Mouse (Mus musculus): Measurements from ENCODE around the gene Xrn1. TPM values are rescaled to one million over a fixed set of nuclear protein-coding genes. Genes with fewer than 3 reads are reported as not detected.
A peak's percentile ranks its signal among the peaks of the same experiment; 100 is the strongest.
"Not testable (repeated sequence)": the region's sequence is repeated elsewhere in the genome, so short reads cannot be mapped to it uniquely, and the experiment has no call there.

Xrn1 gene
- total RNA-seq (2021): 10 to 100 TPM; 18.2 to 26.2 TPM
- long read RNA-seq, experiment 1, full-length matches to known transcripts: 1 of 7 reads
- long read RNA-seq, experiment 1, partial matches to known transcripts: 3 of 7 reads
- long read RNA-seq, experiment 1, other reads (novel, unspliced or antisense): 3 of 7 reads
- long read RNA-seq, experiment 2, full-length matches to known transcripts: 1 of 3 reads
- long read RNA-seq, experiment 2, partial matches to known transcripts: 1 of 3 reads
- long read RNA-seq, experiment 2, other reads (novel, unspliced or antisense): 1 of 3 reads

DNA sequence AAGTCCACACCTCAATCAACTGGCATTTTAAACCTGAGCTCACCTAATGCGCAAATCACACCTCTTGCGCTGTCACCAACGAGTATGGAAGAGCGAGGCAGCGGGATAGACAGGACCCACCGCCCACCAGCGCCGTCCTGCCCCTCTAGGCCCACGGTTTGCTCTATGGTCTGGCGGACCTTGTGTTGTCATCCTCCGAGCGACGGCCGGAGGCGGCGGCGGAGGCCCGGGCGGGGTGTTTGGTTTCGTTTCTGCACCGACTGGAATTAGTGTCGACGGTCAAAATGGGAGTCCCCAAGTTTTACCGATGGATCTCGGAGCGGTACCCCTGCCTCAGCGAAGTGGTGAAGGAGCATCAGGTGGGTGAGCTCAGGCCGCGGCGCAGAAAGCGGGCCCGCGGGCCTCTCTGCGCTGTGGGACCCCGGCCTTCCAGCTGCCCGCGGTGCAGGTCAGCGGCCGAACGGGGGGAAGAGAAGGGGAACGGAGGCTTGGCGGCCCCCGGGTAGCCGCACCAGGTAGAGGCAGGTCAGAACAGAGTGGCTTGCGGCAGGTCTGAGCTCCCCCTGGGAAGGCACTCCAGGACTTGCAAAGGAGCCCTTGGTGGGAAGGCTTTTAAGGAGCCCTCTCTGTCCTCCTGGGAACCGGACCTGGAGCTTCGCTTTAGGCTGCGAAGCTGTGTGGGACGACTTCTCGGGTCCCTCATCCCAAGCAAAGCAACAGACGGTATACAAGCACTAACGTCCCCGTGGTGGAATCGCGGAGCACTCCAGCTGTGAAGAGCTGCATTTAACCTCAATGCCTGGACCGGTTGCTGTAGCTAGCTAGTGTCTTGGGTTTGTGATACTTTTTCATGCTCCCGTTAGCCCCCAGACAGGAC, at the start of gene Xrn1:
TSS of gene Xrn1 (plus strand) at position 176 of the 877 bp plus-strand sequence.
- peak; percentile 96 for DNase-seq

DNA sequence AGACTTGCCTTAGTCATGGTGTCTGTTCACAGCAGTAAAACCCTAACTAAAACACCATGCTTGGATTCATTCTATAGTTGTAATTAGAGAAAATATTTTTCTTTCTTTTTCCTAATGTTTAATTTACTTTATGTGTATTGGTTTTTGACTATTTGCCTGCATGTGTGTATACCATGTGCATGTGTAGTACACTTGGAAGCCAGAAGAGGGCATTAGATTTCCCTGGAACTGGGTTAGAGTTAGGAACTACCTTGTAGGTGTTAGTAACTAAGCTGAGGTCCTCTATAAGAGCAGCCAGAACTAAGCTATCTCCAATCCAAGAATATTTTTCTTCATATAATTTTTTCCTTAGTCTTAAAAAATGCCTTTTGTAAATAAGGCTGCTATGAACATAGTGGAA, 21.7 kb upstream of the Xrn1 start:
- no peak for DNase-seq

DNA sequence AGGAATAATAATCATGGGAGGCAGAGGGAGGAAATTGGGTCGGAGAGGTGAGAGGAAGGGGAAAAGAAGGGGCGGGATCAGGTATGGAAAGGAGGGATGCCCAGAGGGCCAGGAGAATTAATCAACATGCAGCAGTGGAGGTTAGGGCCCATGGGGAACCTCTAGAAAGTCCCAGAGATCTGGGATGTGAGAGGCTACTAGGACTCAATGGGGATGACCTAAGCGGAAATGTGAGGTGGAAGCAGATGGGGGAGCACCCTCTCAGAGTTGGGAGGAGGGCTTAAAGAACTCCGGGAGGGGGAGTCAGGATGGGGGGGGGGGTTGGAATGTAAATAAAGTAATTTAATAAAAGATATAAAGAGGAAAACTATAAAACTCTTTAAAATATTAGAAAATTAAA, 902 bp upstream of the Xrn1 start:
- DNase-seq: no peak

DNA sequence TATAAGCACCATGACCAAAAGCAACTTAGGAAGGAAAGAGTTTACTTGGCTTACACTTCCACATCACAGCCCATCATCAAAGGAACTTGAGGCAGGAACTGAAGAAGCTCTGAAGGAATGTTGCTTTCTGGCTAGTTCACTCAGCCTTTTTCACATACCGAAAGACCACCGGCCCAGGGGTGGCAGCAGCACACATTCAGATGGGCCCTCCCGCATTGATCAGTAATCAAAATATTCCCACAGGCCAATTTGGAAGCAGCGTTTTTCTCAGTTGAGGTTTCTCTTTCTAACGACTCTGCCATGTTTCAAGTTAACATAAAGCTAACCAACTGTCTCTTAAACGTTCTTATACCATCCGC, 355 bp upstream of the Xrn1 start:
- no peak for DNase-seq

DNA sequence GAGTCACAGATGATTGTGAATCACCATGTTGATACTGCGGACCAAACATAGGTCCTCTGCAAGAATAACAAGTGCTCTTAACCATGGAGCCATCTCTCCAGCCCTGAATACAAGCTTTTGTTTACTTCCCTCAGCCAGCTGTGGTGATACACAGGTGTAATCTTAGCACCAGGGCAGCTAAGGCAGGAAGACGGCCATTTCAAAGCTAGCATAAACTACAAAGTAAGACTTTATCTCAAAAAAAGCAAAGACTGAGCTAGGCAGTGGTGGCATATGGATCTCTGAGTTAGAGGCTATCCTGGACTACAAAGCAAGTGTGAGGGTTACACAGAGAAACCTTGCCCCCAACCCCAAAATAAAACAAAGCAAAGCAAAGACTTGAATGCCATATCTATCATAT, 3.1 kb downstream of the Xrn1 start:
- no peak for DNase-seq

DNA sequence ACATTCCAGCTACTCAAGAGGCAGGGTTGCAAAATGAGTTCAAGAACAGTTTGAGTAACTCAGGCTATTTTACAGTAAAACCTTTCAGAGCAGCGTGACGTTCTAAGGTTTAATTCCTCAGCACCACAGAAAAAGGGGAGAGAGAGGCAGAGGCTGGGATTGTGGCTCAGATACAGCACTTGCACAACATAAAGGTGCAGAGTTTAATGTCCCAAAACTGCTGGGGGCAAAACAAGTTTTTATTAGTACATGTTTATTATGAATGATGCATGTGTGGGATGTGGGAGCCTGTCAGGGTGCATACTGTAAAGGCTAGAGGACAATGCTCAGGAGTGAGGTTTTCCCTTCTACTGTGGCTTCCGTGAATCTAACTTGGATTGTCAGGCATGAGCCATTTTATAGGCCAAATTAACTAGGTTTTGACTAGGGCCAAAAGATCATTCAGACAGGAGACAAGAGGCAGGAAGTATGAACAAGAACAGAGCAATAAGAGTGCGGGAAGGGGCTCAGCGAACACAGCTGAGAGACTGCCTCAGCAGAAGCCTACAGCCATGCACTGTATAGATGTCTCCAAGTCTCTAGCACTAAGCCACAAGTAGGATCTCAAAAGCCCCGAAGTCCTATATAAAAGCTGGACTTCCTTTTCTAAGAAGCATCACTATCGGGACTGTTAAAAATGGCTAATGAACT, 3.6 kb downstream of the Xrn1 start:
- DNase-seq: no peak

DNA sequence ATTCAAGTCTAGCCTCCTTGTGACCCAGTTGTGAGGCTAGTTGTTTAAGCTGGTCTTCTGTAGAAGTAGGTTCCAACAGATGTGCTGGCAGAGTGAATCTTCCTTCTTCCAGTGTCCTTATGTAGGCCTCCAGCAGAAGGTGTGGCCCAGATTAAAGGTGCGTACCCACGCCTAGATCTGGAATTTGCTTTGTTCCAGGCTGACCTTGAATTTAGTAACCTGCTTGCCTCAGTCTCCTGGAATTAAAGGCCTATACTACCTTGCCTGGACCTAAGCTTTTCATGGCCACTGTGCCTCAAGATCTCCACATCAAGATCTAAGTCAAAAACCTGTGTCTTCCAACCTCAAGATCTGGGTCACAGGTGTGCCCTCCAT, 4.2 kb downstream of the Xrn1 start:
- DNase-seq: not testable (repeated sequence)

DNA sequence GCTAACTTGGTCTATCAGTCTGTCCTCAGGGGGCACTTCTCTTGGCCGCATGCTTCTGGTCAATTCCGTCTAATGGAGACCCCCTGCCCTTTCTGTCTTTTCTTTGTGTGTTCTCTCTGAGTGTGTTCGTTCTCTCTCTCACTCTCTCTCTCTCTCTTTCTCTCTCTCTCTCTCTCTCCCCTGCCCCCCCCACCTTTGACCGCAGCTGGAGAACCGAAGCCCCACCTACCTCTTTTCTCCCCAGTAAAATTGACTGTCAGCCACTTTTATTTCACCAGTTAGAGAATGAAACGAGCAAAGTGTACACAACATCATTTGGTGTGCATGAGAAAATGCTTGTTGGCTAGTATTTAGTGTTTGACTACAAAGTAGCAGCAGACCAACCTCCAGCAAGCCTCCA, 4.7 kb downstream of the Xrn1 start:
- DNase-seq: no peak

DNA sequence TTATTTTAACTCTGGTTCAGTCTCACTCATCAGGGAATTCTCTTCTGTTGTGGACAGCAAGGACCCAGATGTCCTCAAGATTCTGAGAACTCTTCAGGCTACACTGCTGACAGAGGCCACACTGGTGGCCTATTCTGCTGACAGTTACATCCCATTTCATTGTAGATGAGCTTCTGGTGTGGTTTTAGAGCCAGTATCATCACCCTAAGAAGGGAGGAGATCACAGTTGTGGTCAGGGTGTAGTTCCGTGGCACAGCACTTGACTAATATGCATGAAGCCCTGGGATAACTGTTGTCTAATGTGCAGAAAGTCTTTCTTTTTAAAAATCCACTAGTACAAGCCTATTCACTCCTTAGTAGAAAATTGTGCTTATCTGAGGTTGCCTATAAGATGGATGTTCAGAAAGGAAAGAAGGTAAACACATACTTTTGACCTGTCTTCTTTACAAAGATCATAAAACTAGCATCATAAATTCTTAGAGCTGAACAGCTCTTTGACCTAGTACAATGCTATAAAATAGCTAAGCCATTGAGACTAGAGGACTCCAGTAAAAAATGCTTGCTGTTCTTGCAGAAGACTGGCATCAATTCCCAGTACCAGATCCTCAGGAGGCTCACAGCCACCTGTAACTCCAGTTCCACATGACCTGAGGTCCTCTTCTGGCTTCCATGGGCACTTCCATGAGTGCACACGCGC, 5.3 kb downstream of the Xrn1 start:
- DNase-seq: no peak

DNA sequence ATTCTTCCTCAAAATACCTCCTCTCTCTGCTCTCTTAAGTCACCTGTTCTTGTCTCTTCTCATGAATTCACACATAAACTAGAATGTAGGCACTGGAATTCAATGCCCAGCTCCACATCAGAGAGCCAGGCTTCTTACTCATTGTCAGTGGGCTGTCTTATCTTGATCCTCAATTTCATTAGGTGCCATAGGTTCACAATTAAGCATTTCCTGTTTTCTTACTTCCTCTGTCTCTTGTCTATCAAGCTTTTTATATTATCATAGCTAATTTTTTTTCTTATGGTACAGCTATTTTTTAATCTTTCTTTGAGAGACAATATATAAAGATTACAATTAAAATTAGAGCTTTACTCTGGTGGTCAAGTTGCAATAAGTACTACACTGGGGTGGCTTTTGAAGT, 6.5 kb downstream of the Xrn1 start:
- DNase-seq: no peak

DNA sequence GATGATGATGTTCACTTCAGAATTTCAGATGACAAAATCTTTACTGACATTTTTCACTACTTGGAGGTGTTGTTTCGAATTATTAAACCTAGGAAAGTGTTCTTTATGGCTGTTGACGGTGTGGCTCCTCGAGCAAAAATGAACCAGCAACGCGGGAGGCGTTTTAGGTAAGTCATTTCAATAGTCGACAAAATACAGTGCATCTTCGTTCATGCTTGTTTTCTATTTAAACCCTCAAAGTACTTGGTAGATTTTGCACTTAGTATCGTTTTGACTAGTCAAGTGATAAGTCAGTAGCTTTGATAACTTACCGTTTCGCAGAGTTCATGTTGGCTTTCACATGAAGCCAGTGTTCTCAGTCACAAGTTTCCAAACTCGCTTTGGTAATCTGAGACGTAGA, 9.5 kb downstream of the Xrn1 start:
- DNase-seq: no peak

DNA sequence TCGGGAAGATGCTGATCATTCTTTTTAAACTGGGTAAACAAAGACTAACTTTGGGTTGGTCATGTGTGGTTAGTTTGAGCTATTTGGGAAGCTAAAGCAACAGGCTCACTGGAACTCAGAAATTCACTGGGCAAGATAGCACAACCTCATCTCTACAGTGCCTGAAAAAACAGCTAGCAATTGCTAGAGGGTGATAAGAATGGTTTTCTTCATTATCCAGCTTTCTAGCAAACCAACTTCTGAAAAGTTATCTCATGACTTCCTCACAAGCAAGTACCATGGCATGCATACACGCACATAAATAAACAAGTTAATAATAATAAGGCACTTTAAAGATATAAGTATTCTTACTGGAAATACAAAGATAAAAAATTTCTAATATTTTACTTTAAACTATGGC, 23.7 kb downstream of the Xrn1 start:
- DNase-seq: no peak

DNA sequence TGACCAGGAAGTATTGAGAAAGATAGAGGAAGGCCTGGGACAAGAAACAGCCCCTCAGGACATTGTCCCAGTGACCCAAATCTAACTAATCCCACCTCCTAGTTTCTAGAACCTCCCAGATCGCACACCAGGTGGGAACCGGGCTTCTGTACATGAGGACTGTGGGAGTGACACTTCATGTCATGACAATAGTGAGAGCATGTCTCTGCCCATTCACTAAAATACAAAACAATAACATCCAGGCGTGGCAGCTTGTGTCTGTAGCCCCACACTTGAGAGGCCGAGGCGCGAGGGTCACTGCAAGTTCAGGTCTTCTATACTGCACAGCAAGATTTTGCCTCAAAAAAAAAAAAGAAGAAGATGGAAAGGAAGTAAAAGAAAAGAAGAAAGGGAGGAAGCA, 25.3 kb downstream of the Xrn1 start:
- DNase-seq: no peak

DNA sequence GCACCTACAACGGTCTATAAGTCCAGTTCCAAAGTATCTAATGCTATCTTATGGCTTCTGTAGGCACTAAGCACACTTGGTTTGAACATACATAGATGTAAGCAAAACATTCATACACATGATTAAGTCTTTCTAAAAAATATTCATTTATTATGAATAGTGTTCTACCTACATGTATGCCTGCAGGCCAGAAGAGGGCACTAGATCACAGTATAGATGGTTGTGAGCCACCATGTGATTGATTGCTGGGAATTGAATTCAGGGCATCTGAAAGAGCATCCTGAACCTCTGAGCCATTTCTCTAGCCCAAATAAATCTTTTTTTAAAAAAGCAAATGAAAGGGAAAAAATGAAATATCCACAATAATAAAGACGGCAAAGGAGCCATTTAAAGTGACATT, 37.7 kb downstream of the Xrn1 start:
- no peak for DNase-seq

DNA sequence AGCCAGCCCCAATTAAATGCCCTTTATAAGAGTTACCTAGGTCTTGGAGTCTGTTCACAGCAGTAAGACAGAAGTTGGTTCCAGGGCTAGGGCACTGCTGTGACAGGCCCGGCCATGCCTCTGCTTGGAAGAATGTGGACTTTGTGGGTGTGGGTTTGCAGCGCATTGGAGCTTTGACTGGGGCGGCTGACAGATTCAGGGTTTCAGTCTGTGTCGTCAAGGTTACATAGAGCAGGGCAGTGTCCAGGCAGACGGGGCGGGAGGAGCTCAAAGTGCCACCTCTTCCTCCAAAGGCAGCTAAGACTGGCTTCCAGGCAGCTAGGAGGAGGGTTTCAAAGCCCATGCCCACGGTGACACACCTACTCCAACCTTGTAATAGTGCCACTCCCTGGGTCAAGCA, 49.9 kb downstream of the Xrn1 start:
- DNase-seq: peak; percentile 13

DNA sequence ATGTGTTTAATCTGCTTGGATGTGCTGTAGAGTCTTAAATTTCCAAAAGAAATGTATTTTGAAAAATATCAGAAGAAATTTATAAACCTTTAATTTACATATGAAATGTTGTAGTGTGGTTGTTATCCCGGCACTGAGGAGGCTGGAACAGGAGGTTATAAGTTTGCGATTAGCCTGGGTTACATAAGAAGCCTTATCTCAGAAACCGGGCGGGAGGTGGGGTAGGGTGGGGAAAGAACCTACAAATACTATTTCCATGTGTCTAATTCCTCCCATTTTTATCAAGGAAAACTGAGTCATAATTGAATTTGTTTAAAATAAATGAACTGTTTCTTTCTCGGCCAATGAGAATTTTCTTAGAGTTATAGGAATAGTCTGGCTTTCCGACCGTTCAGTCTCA, 56.1 kb downstream of the Xrn1 start:
- no peak for DNase-seq

DNA sequence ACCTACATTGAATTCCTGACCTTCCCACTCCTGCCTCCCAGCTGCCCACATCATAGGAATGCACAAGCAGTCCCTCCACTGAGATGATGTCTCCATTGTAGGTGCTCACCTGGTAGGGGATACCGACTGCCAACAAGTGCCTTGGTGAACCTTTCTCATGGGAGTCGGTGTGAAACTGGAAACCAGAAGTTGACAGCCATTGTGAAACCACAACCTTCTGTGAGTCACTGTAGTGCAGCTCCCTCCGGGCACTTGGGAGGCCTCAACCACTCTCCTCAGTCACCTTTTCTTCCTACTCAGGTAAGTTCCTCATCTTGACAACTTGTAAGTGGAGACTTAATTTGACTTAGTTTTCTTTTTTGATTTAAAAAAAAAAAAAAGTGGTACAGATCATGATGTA, 69.4 kb downstream of the Xrn1 start:
- DNase-seq: no peak

DNA sequence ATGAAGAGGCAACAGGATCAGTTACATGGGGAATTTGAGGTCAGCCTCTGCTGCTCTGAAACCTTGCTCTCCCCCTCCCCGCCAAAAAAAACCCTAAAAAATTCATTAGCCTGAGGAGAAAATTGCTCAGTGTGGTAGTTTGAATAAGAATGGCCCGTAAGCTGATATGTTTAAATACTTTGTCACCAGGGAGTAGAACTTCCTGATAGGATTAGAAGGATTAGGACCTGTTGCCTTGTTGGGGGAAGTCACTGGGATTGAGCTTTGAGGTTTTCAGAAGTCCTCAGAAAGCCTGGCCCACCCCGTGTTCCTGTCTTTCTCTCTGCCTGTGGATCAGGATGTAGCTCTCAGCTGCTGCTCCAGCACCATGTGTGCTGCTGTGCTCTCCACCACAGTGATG, 73.4 kb downstream of the Xrn1 start:
- no peak for DNase-seq

DNA sequence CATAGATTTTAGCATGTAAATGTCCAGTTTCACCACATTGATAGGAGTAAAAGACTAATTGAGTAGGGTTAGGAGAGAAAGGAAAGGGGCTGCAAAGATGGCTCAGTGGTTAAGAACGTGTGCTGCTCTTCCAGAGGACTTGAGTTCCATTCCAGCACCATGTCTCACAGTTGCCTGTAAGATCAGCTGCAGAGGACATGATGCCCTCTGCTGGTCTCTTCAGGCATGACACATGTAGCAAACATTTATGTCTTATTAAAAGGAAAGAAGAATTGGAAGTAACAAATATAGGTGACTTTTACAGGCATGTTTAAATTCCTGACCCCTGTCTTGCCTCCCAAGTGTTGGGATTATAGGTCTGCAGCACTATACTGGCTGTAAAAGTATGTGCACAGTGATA, 74.3 kb downstream of the Xrn1 start:
- peak; percentile 41 for DNase-seq

DNA sequence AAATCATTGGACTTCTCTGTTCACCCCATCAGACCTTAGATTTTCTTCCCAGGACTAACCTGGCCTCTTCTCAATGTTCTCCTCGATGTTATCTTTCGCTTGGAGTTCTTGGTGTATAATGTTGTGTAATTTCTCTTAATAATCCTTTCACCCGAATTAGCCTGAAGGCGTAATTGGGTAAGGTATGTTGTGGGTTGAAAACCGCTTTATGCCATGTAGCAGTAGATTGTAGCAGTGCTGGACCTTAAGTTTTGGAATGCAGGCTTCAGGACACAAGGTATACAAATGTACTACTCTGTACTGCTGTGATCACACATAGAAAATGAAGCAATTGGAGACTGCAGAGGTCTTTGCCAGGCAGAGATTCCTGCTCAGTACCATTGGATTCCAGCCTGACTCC, 75.3 kb downstream of the Xrn1 start:
- DNase-seq: no peak

DNA sequence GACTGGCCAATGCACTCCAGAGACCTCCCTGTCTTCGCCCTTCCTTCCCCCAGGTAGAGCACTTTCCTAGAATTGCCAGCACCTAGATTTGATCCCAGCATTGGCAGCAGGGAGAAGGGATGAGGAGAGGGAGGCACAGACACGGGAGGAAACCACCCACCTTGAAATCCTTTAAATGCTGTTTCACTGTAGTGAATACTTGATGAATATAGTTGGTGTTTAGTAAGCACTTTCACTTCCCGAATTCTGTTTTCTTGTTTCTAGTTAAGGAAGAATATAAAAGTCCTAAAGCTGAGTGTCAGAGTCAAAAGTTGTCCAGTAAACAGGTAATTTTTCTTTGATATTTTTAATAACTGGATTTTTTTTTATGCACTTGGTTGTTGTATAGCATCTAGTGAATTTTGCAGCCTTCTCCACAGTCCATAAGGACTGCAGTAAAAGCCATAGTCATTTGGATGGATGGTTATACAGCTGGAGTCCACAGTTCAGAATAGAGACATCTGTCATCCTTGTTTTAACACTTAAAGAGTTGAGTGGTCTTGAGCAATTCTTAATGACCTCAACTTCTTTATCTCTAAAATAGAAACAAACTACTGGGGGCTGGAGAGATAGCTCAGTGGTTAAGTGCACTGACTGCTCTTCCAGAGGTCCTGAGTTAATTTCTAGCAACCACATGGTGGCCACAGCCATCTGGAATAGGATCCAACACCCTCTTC, 81.0 kb downstream of the Xrn1 start:
- no peak for DNase-seq

DNA sequence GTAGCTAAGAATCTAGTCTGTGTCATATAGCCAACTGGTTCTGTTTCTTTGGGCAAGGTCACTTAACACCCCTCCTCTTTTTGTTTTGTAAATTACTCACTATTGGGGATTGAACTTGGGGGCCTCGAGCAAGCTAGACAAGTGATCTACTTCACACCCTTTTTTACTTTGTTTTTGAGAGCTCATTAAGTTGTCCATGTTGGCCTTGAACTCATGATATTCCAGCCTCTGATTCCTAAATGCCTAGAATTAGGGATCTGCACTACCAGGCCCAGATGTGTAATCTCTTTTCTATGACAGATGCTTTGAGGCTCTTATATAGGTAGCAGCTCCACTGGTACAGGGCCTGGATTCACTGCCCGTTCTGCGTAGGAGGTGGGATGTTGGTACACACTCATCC, 89.7 kb downstream of the Xrn1 start:
- DNase-seq: no peak
